Mouse (Mus musculus): Measurements from ENCODE around the gene Zfp36. TPM values are rescaled to one million over a fixed set of nuclear protein-coding genes. Genes with fewer than 3 reads are reported as not detected.

Zfp36 gene
- polyA plus RNA-seq, 1 experiment from 2014 or later = 17.9 TPM

- H3K4me2 ChIP-seq = no peak overlapping the region
- no peak overlapping the region for H3K27ac ChIP-seq
- H3K4me3 ChIP-seq = no peak overlapping the region
- H3K36me3 ChIP-seq = peaks cover 18% of the 10 kb centered on the region
- 79% methylated on average over 7 of the region's 7 CpGs for WGBS
- no peaks in the 10 kb centered on the region for H3K27me3 ChIP-seq
- no peak for ATAC-seq (ENCODE audit: borderline replicate concordance, extremely low read depth, low FRiP score, low TSS enrichment)
- H3K4me1 ChIP-seq = peaks cover 20% of the 10 kb centered on the region
- no peak overlapping the region for H3K9ac ChIP-seq
- no peaks in the 10 kb centered on the region for H3K9me3 ChIP-seq
These were observed 31.5 kb downstream of the Zfp36 start for GRCm38 (mm10) chr7:28348601-28349000.

DNA sequence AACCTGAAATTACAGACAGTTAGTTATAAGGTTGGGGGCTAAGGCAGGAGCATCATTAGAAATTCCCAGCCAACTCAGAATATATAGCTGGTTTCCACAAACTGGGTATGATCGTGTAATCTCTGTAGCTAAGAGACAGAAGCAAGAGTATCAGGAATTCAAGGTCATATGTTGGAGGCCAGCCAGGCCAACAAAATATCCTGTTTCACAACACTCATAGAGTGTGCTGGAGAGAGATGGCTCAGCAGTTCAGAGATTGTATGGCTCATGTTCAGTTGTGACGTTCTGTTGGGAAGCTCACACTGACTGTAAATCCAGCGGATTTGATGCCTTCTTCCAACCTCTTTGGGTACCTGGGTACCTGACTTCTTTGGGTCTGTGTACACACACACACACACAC lies 32.3 kb downstream of the Zfp36 start:
- Histone ChIP-seq H3K9me3 (no peaks in the 10 kb centered on the region), H3K4me3 (no peak overlapping the region), H3K9ac (no peak overlapping the region), H3K4me1 (peaks cover 20% of the 10 kb centered on the region), H3K27ac (no peak overlapping the region), H3K36me3 (peaks cover 10% of the 10 kb centered on the region), H3K4me2 (no peak overlapping the region), H3K27me3 (no peaks in the 10 kb centered on the region)
- 59% methylated on average over 3 of the region's 3 CpGs for WGBS
- no peak for ATAC-seq (ENCODE audit: borderline replicate concordance, extremely low read depth, low FRiP score, low TSS enrichment)

GRCm38 (mm10) chr7:28344637-28345036 lies 35.4 kb downstream of the Zfp36 start:
- WGBS = 4% methylated on average over 4 of the region's 4 CpGs
- no peaks in the 10 kb centered on the region for H3K36me3 ChIP-seq
- H3K27me3 ChIP-seq = no peaks in the 10 kb centered on the region
- H3K4me3 ChIP-seq = no peak overlapping the region
- peaks cover 6% of the 10 kb centered on the region for H3K4me1 ChIP-seq
- H3K27ac ChIP-seq = no peak overlapping the region
- ATAC-seq (ENCODE audit: borderline replicate concordance, extremely low read depth, low FRiP score, low TSS enrichment) = no peak
- no peaks in the 10 kb centered on the region for H3K9me3 ChIP-seq
- H3K4me2 ChIP-seq = no peak overlapping the region
- H3K9ac ChIP-seq = no peak overlapping the region

GRCm38 (mm10) chr7:28341381-28341780 lies 38.7 kb downstream of the Zfp36 start:
- H3K27ac ChIP-seq = no peak overlapping the region
- no peaks in the 10 kb centered on the region for H3K27me3 ChIP-seq
- H3K9me3 ChIP-seq = no peaks in the 10 kb centered on the region
- H3K4me1 ChIP-seq = peaks cover 12% of the 10 kb centered on the region
- H3K4me2 ChIP-seq = no peak overlapping the region
- H3K36me3 ChIP-seq = no peaks in the 10 kb centered on the region
- H3K9ac ChIP-seq = no peak overlapping the region
- WGBS = 33% methylated on average over 7 of the region's 7 CpGs
- H3K4me3 ChIP-seq = no peak overlapping the region
- no peak for ATAC-seq (ENCODE audit: borderline replicate concordance, extremely low read depth, low FRiP score, low TSS enrichment)

- H3K4me2 ChIP-seq = peak overlapping the region; percentile 75
- H3K4me3 ChIP-seq = peak overlapping the region; percentile 89
- 75% methylated on average over 19 of the region's 19 CpGs for WGBS
- no peaks in the 10 kb centered on the region for H3K9me3 ChIP-seq
- H3K4me1 ChIP-seq = peaks cover 12% of the 10 kb centered on the region
- H3K27me3 ChIP-seq = no peaks in the 10 kb centered on the region
- H3K9ac ChIP-seq = peak overlapping the region; percentile 97
- no peaks in the 10 kb centered on the region; the same call in 1 of the 2 replicates for H3K36me3 ChIP-seq
- peak overlapping the region; percentile 77 for H3K27ac ChIP-seq
- no peak for ATAC-seq (ENCODE audit: borderline replicate concordance, extremely low read depth, low FRiP score, low TSS enrichment)
These were observed 40.7 kb downstream of the Zfp36 start for GRCm38 (mm10) chr7:28339213-28339917.

GRCm38 (mm10) chr7:28338108-28338998 lies 41.7 kb downstream of the Zfp36 start, which contains the start of gene Supt5:
Supt5 (minus strand) TSS chr7:28338746.
- Histone ChIP-seq H3K4me1 (peaks cover 12% of the 10 kb centered on the region), H3K9me3 (no peaks in the 10 kb centered on the region), H3K27ac (peak within 1 kb of the TSS; percentile 77), H3K27me3 (no peaks in the 10 kb centered on the region), H3K4me2 (peak within 1 kb of the TSS; percentile 75), H3K9ac (peak within 1 kb of the TSS; percentile 97), H3K36me3 (no peaks in the 10 kb centered on the region; the same call in 1 of the 2 replicates), H3K4me3 (peak within 1 kb of the TSS; percentile 89)
- under 1% methylated on average over 77 of the region's 77 CpGs for WGBS
- peak; percentile 98 for ATAC-seq (ENCODE audit: borderline replicate concordance, extremely low read depth, low FRiP score, low TSS enrichment)

- no peak for ATAC-seq (ENCODE audit: borderline replicate concordance, extremely low read depth, low FRiP score, low TSS enrichment)
- Histone ChIP-seq H3K27ac (no peak overlapping the region), H3K27me3 (no peaks in the 10 kb centered on the region), H3K4me3 (no peak overlapping the region), H3K36me3 (peaks cover 10% of the 10 kb centered on the region; the same call in 1 of the 2 replicates), H3K9ac (no peak overlapping the region), H3K4me2 (no peak overlapping the region), H3K4me1 (peaks cover 12% of the 10 kb centered on the region), H3K9me3 (no peaks in the 10 kb centered on the region)
- WGBS = 81% methylated on average over 2 of the region's 2 CpGs
These were observed 44.6 kb downstream of the Zfp36 start for GRCm38 (mm10) chr7:28335471-28335870.

DNA sequence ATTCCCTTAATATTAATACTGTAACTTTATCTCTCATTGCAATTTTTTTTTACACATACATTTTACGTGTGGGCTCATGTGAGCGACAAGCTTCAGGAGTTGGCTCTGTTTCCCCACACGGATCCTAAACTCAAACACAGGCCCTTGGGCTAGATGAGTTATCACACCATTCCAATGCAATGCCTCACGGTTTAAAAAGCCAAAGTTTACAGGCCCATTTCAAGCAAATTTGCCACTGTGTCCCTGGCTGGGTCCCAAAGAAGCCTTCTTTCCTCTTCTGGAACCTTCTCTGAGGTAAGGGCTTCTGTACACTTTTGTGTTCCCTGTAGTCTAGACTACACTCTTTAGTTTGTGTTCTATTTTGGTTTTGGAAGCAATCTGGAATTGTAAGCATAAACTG lies 45.5 kb downstream of the Zfp36 start:
- Histone ChIP-seq H3K27me3 (no peaks in the 10 kb centered on the region), H3K27ac (no peak overlapping the region), H3K4me2 (no peak overlapping the region), H3K36me3 (peaks cover 19% of the 10 kb centered on the region), H3K4me1 (peaks cover 12% of the 10 kb centered on the region), H3K9ac (no peak overlapping the region), H3K9me3 (no peaks in the 10 kb centered on the region), H3K4me3 (no peak overlapping the region)
- 88% methylated on average over 4 of the region's 4 CpGs for WGBS
- ATAC-seq (ENCODE audit: borderline replicate concordance, extremely low read depth, low FRiP score, low TSS enrichment) = no peak

- Histone ChIP-seq H3K27ac (no peak overlapping the region), H3K27me3 (no peaks in the 10 kb centered on the region), H3K4me2 (no peak overlapping the region), H3K36me3 (peaks cover 77% of the 10 kb centered on the region), H3K4me1 (no peaks in the 10 kb centered on the region), H3K9me3 (no peaks in the 10 kb centered on the region), H3K4me3 (no peak overlapping the region), H3K9ac (no peak overlapping the region)
- ATAC-seq (ENCODE audit: borderline replicate concordance, extremely low read depth, low FRiP score, low TSS enrichment) = no peak
- 89% methylated on average over 2 of the region's 2 CpGs for WGBS
These were observed 51.8 kb downstream of the Zfp36 start for GRCm38 (mm10) chr7:28328260-28328659.

Other genes starting within 250 kb of the Zfp36 start
- gene Fbl, start 210.5 kb downstream of the Zfp36 start, polyA plus RNA-seq (2015; fragmentation: Nextera tagmentation; extraction: Ambion mirVana) = 119 and 127 TPM in 2 replicates
- 12.7 and 13.9 TPM in 2 replicates for gene Dyrk1b, start 200.8 kb downstream of the Zfp36 start, polyA plus RNA-seq (2015; fragmentation: Nextera tagmentation; extraction: Ambion mirVana)
- gene Eid2, start 112.4 kb downstream of the Zfp36 start, polyA plus RNA-seq (2015; fragmentation: Nextera tagmentation; extraction: Ambion mirVana) = 6.6 and 9.0 TPM in 2 replicates
- 11.4 and 11.8 TPM in 2 replicates for gene Eid2b, start 102.5 kb downstream of the Zfp36 start, polyA plus RNA-seq (2015; fragmentation: Nextera tagmentation; extraction: Ambion mirVana)
- gene Selenov, start 89.1 kb downstream of the Zfp36 start, polyA plus RNA-seq (2015; fragmentation: Nextera tagmentation; extraction: Ambion mirVana) = not detected in 2 replicates
- 0.75 and 0.94 TPM in 2 replicates for gene Dll3, start 78.0 kb downstream of the Zfp36 start, polyA plus RNA-seq (2015; fragmentation: Nextera tagmentation; extraction: Ambion mirVana)
- 146 and 147 TPM in 2 replicates for gene Timm50, start 68.2 kb downstream of the Zfp36 start, polyA plus RNA-seq (2015; fragmentation: Nextera tagmentation; extraction: Ambion mirVana)
- 83.2 and 88.4 TPM in 2 replicates for gene Supt5, start 41.5 kb downstream of the Zfp36 start, polyA plus RNA-seq (2015; fragmentation: Nextera tagmentation; extraction: Ambion mirVana)
- 979 and 1,114 TPM in 2 replicates for gene Rps16, start 29.6 kb downstream of the Zfp36 start, polyA plus RNA-seq (2015; fragmentation: Nextera tagmentation; extraction: Ambion mirVana)
- 59.4 and 67.9 TPM in 2 replicates for gene Plekhg2, start 7.7 kb downstream of the Zfp36 start, polyA plus RNA-seq (2015; fragmentation: Nextera tagmentation; extraction: Ambion mirVana)
- gene Med29, start 12.5 kb upstream of the Zfp36 start, polyA plus RNA-seq (2015; fragmentation: Nextera tagmentation; extraction: Ambion mirVana) = 51.2 and 53.8 TPM in 2 replicates
- gene Paf1, start 12.7 kb upstream of the Zfp36 start, polyA plus RNA-seq (2015; fragmentation: Nextera tagmentation; extraction: Ambion mirVana) = 80.7 and 88.2 TPM in 2 replicates
- gene Gmfg, start 57.2 kb upstream of the Zfp36 start, polyA plus RNA-seq (2015; fragmentation: Nextera tagmentation; extraction: Ambion mirVana) = 36.5 and 38.9 TPM in 2 replicates
- 3.1 and 3.8 TPM in 2 replicates for gene Lrfn1, start 71.7 kb upstream of the Zfp36 start, polyA plus RNA-seq (2015; fragmentation: Nextera tagmentation; extraction: Ambion mirVana)
- gene Ifnl2, start 130.2 kb upstream of the Zfp36 start, polyA plus RNA-seq (2015; fragmentation: Nextera tagmentation; extraction: Ambion mirVana) = not detected in 2 replicates
- not detected in 2 replicates for gene Ifnl3, start 142.6 kb upstream of the Zfp36 start, polyA plus RNA-seq (2015; fragmentation: Nextera tagmentation; extraction: Ambion mirVana)
- gene Sycn, start 160.6 kb upstream of the Zfp36 start, polyA plus RNA-seq (2015; fragmentation: Nextera tagmentation; extraction: Ambion mirVana) = 0.53 TPM in 1 of 2 replicates, not detected in the other
- not detected in 2 replicates for gene Nccrp1, start 167.0 kb upstream of the Zfp36 start, polyA plus RNA-seq (2015; fragmentation: Nextera tagmentation; extraction: Ambion mirVana)
- 21.3 and 21.6 TPM in 2 replicates for gene Samd4b, start 217.9 kb upstream of the Zfp36 start, polyA plus RNA-seq (2015; fragmentation: Nextera tagmentation; extraction: Ambion mirVana)
- 55.4 and 60.8 TPM in 2 replicates for gene Pak4, start 217.9 kb upstream of the Zfp36 start, polyA plus RNA-seq (2015; fragmentation: Nextera tagmentation; extraction: Ambion mirVana)

Measured in lung, embryonic 15.5 days (tissue).